Mouse (Mus musculus) myocyte (in vitro differentiated cells): ENCODE results near the gene Lrfn4.

Source experiments
- CEBPB ChIP-seq: IDR thresholded peaks from 2 replicates; pipeline ENCODE4 v1.6.1; 2011; ENCODE audit warnings: mild to moderate bottlenecking, moderate library complexity; ENCODE audit not compliant: poor library complexity, insufficient read depth, severe bottlenecking
- E2F4 ChIP-seq: IDR thresholded peaks from one replicate; pipeline ENCODE4 v1.6.1; 2011; ENCODE audit warnings: mild to moderate bottlenecking, control low read depth, moderate library complexity; ENCODE audit not compliant: insufficient read depth
- MAX ChIP-seq: IDR thresholded peaks from one replicate; pipeline ENCODE4 v1.6.1; 2011; ENCODE audit warnings: low read depth, mild to moderate bottlenecking, control low read depth
- MYOD1 ChIP-seq, 3 experiments: IDR thresholded peaks; one replicate each; pipeline ENCODE4 v1.6.1; 2011; ENCODE audit warnings: control low read depth in 2 of 3, low read depth in 2 of 3, mild to moderate bottlenecking in 2 of 3, moderate library complexity in 1 of 3; ENCODE audit not compliant: insufficient read length in 2 of 3, control insufficient read depth in 1 of 3
- MYOG ChIP-seq, 3 experiments: IDR thresholded peaks; one replicate each; pipeline ENCODE4 v1.6.1; 2011; ENCODE audit warnings: control low read depth in 2 of 3, low read depth in 2 of 3, mild to moderate bottlenecking in 2 of 3; ENCODE audit not compliant: insufficient read length in 2 of 3, control insufficient read depth in 1 of 3, insufficient read depth in 1 of 3
- POLR2A ChIP-seq: IDR thresholded peaks from one replicate; pipeline ENCODE4 v1.6.1; 2011; ENCODE audit warnings: low read depth, mild to moderate bottlenecking, control low read depth, moderate library complexity; ENCODE audit not compliant: insufficient read length
- POLR2AphosphoS2 ChIP-seq: IDR thresholded peaks from one replicate; pipeline ENCODE4 v1.6.1; 2011; ENCODE audit warnings: low read depth, control low read depth; ENCODE audit not compliant: insufficient read length
- REST ChIP-seq: IDR thresholded peaks from one replicate; pipeline ENCODE4 v1.6.1; 2011; ENCODE audit warnings: mild to moderate bottlenecking, control low read depth, moderate library complexity; ENCODE audit not compliant: insufficient read depth, insufficient read length
- SRF ChIP-seq: IDR thresholded peaks from one replicate; pipeline ENCODE4 v1.6.1; 2011; ENCODE audit warnings: low read depth; ENCODE audit not compliant: control insufficient read depth, insufficient read length
- TCF12 ChIP-seq: IDR thresholded peaks from one replicate; pipeline ENCODE4 v1.6.1; 2011; ENCODE audit warnings: mild to moderate bottlenecking, control low read depth; ENCODE audit not compliant: poor library complexity, insufficient read depth, severe bottlenecking
- TCF3 ChIP-seq: IDR thresholded peaks from one replicate; pipeline ENCODE4 v1.6.1; 2011; ENCODE audit warnings: low read depth, control low read depth; ENCODE audit not compliant: insufficient read length
- USF1 ChIP-seq: IDR thresholded peaks from one replicate; pipeline ENCODE4 v1.6.1; 2011; ENCODE audit warnings: low read depth, mild to moderate bottlenecking, control low read depth, moderate library complexity

GRCm38 (mm10) chr19:4567665-4568064, 47.8 kb downstream of the Lrfn4 start:
- TF ChIP-seq POLR2A: no peak
- no peak for TF ChIP-seq REST
- no peak for TF ChIP-seq POLR2AphosphoS2
- no peak for TF ChIP-seq MAX
- no peak for TF ChIP-seq SRF
- TF ChIP-seq MYOG (IDR thresholded peaks at IDR 0.05; ENCODE audit: control insufficient read depth in 1 of 3, insufficient read depth in 1 of 3, insufficient read length in 2 of 3, low read depth in 2 of 3): no peak
- no peak for TF ChIP-seq CEBPB
- TF ChIP-seq TCF12: no peak
- no peak for TF ChIP-seq MYOD1 (IDR thresholded peaks at IDR 0.05; ENCODE audit: control insufficient read depth in 1 of 3, insufficient read length in 2 of 3, low read depth in 2 of 3)
- no peak for TF ChIP-seq USF1
- TF ChIP-seq E2F4: no peak
- TF ChIP-seq TCF3: no peak
